Mouse (Mus musculus) midbrain, embryonic 13.5 days (tissue): Measurements from ENCODE around the gene Tmem239. TPM values are rescaled to one million over a fixed set of nuclear protein-coding genes. Genes with fewer than 3 reads are reported as not detected.

Experiments
- polyA plus RNA-seq: library from polyadenylated mRNA; unstranded; fragments of >200 nt; fragmentation: Nextera tagmentation; extraction: Ambion mirVana; gene quantifications from 2 replicates; pipeline ENCODE4 v1.2.1, GENCODE M21; 2015

The Tmem239 gene
- polyA plus RNA-seq, 1 experiment from 2014 or later, result not detected

Other genes starting within 250 kb of the Tmem239 start
- 424 and 459 TPM in 2 replicates for gene Snrpb, start 227.1 kb upstream of the Tmem239 start, polyA plus RNA-seq
- not detected in 2 replicates for gene Tmc2, start 211.3 kb upstream of the Tmem239 start, polyA plus RNA-seq
- 246 and 261 TPM in 2 replicates for gene Nop56, start 132.0 kb upstream of the Tmem239 start, polyA plus RNA-seq
- 154 and 165 TPM in 2 replicates for gene Idh3b, start 121.9 kb upstream of the Tmem239 start, polyA plus RNA-seq
- 2.1 and 2.7 TPM in 2 replicates for gene Ebf4, start 111.3 kb upstream of the Tmem239 start, polyA plus RNA-seq
- gene Cpxm1, start 8.9 kb upstream of the Tmem239 start, polyA plus RNA-seq, result 13.6 and 16.4 TPM in 2 replicates
- 0.17 TPM in 2 replicates for gene Gm28372, start 1.2 kb upstream of the Tmem239 start, polyA plus RNA-seq
- gene 1700020A23Rik, start 1.2 kb upstream of the Tmem239 start, polyA plus RNA-seq, result 0.46 and 0.58 TPM in 2 replicates
- 112 and 124 TPM in 2 replicates for gene Vps16, start 17.9 kb downstream of the Tmem239 start, polyA plus RNA-seq
- 10.8 and 11.9 TPM in 2 replicates for gene Pced1a, start 18.2 kb downstream of the Tmem239 start, polyA plus RNA-seq
- 112 and 126 TPM in 2 replicates for gene Ptpra, start 43.8 kb downstream of the Tmem239 start, polyA plus RNA-seq
- 81.9 and 94.9 TPM in 2 replicates for gene Mrps26, start 157.3 kb downstream of the Tmem239 start, polyA plus RNA-seq
- not detected in 2 replicates for gene Oxt, start 169.7 kb downstream of the Tmem239 start, polyA plus RNA-seq
- gene Avp, start 176.1 kb downstream of the Tmem239 start, polyA plus RNA-seq, result 0.88 TPM in 1 of 2 replicates, not detected in the other
- gene Fastkd5, start 223.5 kb downstream of the Tmem239 start, polyA plus RNA-seq, result 13.8 and 13.9 TPM in 2 replicates
- 12.8 and 13.4 TPM in 2 replicates for gene Ubox5, start 223.6 kb downstream of the Tmem239 start, polyA plus RNA-seq
- 8.0 and 9.2 TPM in 2 replicates for gene Lzts3, start 236.3 kb downstream of the Tmem239 start, polyA plus RNA-seq